Mouse (Mus musculus) right cerebral cortex, postnatal 10 days (tissue): ENCODE data around the gene Gpx3.
"Not testable (repeated sequence)": the region's sequence is repeated elsewhere in the genome, so short reads cannot be mapped to it uniquely, and the experiment has no call there.

Experiments
- DNase-seq, 2 experiments: peaks; one replicate each; pipeline ENCODE4 v3.0.0; 2021; ENCODE audit warnings: low spot score in 2 of 2

Gpx3 gene

GRCm38 (mm10) chr11:54939501-54939900 is 37.2 kb downstream of the Gpx3 start:
- DNase-seq = no peak

GRCm38 (mm10) chr11:54940056-54940455 is 37.8 kb downstream of the Gpx3 start:
- peak in 1 of 2 experiments; percentile 37 for DNase-seq

- no peak for DNase-seq
Observed at GRCm38 (mm10) chr11:54944702-54945101, 42.4 kb downstream of the Gpx3 start.

- DNase-seq = no peak
Observed at GRCm38 (mm10) chr11:54949717-54950116, 47.5 kb downstream of the Gpx3 start.

- DNase-seq = no peak
Observed at GRCm38 (mm10) chr11:54950684-54951083, 48.4 kb downstream of the Gpx3 start.

GRCm38 (mm10) chr11:54952651-54953050 is 50.4 kb downstream of the Gpx3 start:
- no peak for DNase-seq

DNA sequence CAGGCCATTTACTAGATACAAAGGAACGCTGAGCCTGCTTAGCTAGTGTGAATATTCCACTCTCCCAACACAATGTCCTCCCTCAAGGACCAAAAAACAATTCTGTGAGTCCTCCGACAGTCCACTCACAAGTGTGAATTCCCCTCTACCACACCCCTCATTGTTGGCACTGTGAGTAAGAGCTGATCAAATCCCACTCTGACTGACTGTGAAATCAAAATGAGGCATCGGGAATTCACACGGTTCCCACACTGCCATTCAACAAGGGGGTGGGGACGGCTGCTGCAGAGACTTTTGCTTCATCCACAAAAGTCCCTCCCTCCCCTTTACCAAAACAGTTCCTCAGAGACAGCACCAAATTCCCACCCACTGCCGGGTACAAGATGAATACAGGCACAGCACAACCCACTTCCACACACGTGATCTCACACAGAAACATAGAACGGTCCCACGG is 51.8 kb downstream of the Gpx3 start:
- DNase-seq = no peak

- DNase-seq = no peak
Observed at GRCm38 (mm10) chr11:54954716-54955115, 52.5 kb downstream of the Gpx3 start.

DNA sequence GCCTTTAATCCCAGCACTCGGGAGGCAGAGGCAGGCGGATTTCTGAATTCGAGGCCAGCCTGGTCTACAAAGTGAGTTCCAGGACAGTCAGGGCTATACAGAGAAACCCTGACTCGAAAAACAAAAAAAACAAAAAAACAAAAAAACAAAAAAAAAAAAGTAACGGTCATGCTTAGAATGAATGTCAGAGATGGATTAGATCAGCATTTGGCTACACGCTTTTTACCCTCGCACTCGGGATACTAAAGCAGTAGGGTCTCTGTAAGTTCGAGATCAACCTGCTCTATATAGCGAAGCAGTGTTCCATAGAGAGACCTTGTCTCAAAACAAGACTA is 53.1 kb downstream of the Gpx3 start:
- not testable (repeated sequence) for DNase-seq

DNA sequence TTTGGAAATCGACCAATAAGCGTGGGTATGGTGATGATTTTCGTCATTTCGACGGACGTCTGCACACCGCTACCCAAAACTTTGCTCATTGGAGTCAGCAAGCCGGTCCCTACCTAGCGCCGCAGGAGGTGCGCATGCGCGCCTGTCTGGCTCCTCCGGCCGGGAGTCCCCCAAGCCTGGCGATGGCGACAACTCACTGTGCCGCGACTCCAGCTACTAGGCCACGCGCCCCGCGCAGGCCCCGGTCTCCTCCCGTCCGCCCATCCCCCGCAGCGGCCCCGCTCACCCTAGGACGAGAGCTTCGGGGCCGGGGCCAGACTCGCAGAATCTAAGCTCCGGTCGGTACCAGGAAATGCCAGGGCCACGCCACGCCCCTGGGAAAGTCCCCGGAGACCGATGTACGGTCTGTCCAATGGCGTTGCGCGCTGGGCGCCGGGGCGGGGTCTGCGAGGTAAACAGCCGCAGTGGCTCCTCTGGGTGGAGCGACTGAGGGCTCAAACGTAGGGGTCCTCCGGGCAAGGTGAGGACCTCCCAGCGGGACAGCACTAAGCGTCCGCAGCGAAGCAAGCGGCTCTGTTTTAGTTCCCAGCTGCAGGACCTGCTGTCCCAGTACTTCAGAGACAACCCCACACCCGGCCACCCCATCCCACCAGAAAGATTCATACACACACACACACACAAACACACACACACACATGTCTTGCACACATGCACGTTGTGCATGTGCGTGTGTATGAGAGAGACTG is 53.7 kb downstream of the Gpx3 start:
- DNase-seq = peak; percentile 98

DNA sequence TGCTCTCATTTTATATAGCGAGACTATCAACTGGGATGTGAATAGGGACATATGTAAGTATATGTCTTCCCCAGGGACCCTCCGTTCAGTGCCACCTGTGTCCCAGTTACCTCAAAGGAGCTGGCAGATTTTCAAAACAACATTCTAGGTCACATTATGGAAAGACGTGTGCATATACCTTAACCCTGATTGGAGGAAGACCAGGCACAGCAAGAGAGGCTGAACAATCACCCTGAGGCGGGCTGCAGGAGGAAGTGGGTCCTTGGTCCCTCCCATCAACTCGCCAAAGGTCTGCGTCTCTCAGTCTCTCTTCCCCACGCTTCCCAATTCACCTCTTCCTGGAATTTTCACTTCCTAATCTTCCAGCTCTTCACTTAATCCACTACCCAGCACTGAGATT is 54.7 kb downstream of the Gpx3 start:
- no peak for DNase-seq

DNA sequence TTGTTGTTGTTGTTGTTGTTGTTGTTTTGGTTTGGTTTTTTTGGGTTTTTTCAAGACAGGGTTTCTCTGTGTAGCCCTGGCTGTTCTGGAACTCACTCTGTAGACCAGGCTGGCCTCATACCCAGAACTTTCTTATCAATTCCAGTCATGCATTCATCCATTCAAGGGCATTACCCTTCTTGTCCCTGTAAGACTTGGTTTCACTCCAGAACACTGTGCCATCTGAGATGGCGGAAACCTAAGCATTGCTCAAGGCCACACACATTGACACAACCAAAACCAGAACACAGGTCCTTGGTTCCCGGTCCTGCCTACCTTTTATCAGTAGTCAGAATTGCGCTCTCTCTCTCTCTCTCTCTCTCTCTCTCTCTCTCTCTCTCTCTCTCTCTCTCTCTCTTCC is 55.5 kb downstream of the Gpx3 start:
- DNase-seq = not testable (repeated sequence)

GRCm38 (mm10) chr11:54958571-54959073 is 56.4 kb downstream of the Gpx3 start:
- DNase-seq = no peak
